Mouse (Mus musculus) E14TG2a.4 (cell line): ENCODE measurements around the gene Pou2af1.

Experiments used
- CTCF ChIP-seq: conservative IDR thresholded peaks from 2 replicates; pipeline ENCODE4 v1.5.1; 2014; ENCODE audit warnings: low read length
- POU5F1 ChIP-seq: IDR thresholded peaks from 2 replicates; pipeline ENCODE4 v1.6.1; 2014; ENCODE audit warnings: low read length, borderline replicate concordance

DNA sequence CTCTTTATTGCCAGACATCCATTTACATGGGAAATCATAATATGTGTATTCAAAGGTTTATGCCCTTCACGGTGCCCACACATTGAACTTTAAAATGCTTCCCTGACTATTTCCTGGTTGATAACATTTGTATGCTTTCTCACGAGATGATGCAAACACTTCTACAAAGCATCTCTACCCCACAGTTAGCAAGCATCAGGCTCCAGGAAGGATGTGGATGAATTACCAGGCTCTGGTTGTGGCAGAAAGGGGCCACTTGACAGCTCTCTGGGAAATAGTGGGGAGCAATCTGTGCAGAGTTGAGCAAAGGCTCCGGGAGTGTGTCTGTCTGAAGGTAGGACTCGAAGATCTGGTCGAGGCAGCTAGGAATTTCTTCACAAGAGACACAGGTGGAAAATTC is 58.6 kb downstream of the Pou2af1 start:
- TF ChIP-seq CTCF (no peak), POU5F1 (no peak)
